Mouse (Mus musculus) neural tube, embryonic 12.5 days (tissue): ENCODE results near the gene Map3k3. TPM values are rescaled to one million over a fixed set of nuclear protein-coding genes. Genes with fewer than 3 reads are reported as not detected.

Experiments used
- ATAC-seq: fragments of 200-750 bp; cut with Nextera tagmentation; 2 replicates; pipeline ENCODE4 v1.8.0; 2017; ENCODE audit warnings: low read depth, mild to moderate bottlenecking, moderate TSS enrichment, moderate library complexity; ENCODE audit not compliant: low FRiP score
- H3K27ac ChIP-seq: fragments of 300-500 bp; sonication (generic); 2 replicates; pipeline ENCODE4 v1.5.1; 2016
- H3K27me3 ChIP-seq: fragments of 300-500 bp; sonication (generic); replicated peaks from 2 replicates; pipeline ENCODE4 v1.6.1; 2016; ENCODE audit warnings: mild to moderate bottlenecking
- H3K36me3 ChIP-seq: fragments of 300-500 bp; sonication (generic); 2 replicates; pipeline ENCODE4 v1.6.1; 2016; ENCODE audit warnings: mild to moderate bottlenecking
- H3K4me1 ChIP-seq: fragments of 300-500 bp; sonication (generic); 2 replicates; pipeline ENCODE4 v1.6.1; 2016
- H3K4me2 ChIP-seq: fragments of 300-500 bp; sonication (generic); replicated peaks from 2 replicates; pipeline ENCODE4 v1.6.1; 2016; ENCODE audit warnings: mild to moderate bottlenecking
- H3K4me3 ChIP-seq: fragments of 300-500 bp; sonication (generic); 2 replicates; pipeline ENCODE4 v1.5.1; 2016
- H3K9ac ChIP-seq: fragments of 300-500 bp; sonication (generic); 2 replicates; pipeline ENCODE4 v1.6.1; 2016; ENCODE audit warnings: mild to moderate bottlenecking
- H3K9me3 ChIP-seq: fragments of 300-500 bp; sonication (generic); 2 replicates; pipeline ENCODE4 v1.6.1; 2016; ENCODE audit warnings: mild to moderate bottlenecking
- WGBS: fragments of 180-500 bp; shearing (Covaris S2); methylation state at CpG from one replicate; pipeline ENCODE4 v1.1.7; 2016; 5-methylcytosine and 5-hydroxymethylcytosine counted together
- polyA plus RNA-seq: library from polyadenylated mRNA; unstranded; fragments of >200 nt; fragmentation: Nextera tagmentation; extraction: Ambion mirVana; gene quantifications from 2 replicates; pipeline ENCODE4 v1.2.1, GENCODE M21; 2016

Map3k3 gene
- polyA plus RNA-seq, 1 experiment from 2014 or later: 24.4 TPM

DNA sequence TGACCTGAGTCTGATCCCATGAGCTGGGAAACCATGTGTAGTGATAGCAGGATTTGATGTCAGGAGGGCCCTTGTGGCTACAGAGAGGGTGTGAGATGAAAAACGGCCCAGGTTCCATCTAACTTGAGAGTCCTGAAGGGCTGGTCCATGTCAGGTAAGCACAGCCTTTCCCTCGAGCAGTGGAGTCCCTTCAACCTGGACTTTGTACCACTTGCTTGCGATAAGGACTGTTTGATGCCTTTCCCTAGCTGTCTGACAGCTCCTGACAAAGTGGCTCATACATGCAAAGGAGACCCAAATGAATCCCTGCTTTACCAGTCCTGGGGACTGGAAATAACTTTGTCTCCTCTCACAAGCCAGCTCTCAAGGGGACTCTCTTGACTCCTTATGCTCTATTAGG, 66.8 kb downstream of the Map3k3 start:
- Histone ChIP-seq H3K4me1 (no peaks in the 10 kb centered on the region; the same call in 1 of the 2 replicates), H3K4me3 (no peak overlapping the region), H3K9me3 (no peaks in the 10 kb centered on the region), H3K27ac (no peak overlapping the region), H3K27me3 (no peaks in the 10 kb centered on the region), H3K9ac (no peak overlapping the region), H3K4me2 (no peak overlapping the region), H3K36me3 (peaks cover 82% of the 10 kb centered on the region)
- no peak for ATAC-seq
- 91% methylated on average over 3 of the region's 3 CpGs for WGBS

DNA sequence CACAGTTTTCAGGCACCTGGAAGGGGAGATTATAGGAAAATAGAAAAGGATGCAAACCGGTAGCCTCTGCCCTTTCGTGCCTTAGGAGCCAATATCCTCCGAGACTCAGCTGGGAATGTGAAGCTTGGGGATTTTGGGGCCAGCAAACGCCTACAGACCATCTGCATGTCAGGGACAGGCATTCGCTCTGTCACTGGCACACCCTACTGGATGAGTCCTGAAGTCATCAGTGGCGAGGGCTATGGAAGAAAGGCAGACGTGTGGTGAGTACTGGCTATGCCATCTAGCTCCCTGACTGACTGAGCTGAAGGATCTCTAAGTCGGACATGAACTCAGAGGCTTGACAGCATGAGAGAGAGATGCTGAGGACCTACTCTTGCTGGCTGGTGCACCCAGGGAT, 67.7 kb downstream of the Map3k3 start:
- no peak overlapping the region for H3K4me2 ChIP-seq
- H3K27me3 ChIP-seq: no peaks in the 10 kb centered on the region
- H3K27ac ChIP-seq: no peak overlapping the region
- no peak overlapping the region for H3K9ac ChIP-seq
- WGBS: 79% methylated on average over 8 of the region's 8 CpGs
- H3K36me3 ChIP-seq: peaks cover 91% of the 10 kb centered on the region
- ATAC-seq: no peak
- peaks cover 2% of the 10 kb centered on the region; the same call in 1 of the 2 replicates for H3K4me1 ChIP-seq
- no peak overlapping the region for H3K4me3 ChIP-seq
- H3K9me3 ChIP-seq: no peaks in the 10 kb centered on the region

DNA sequence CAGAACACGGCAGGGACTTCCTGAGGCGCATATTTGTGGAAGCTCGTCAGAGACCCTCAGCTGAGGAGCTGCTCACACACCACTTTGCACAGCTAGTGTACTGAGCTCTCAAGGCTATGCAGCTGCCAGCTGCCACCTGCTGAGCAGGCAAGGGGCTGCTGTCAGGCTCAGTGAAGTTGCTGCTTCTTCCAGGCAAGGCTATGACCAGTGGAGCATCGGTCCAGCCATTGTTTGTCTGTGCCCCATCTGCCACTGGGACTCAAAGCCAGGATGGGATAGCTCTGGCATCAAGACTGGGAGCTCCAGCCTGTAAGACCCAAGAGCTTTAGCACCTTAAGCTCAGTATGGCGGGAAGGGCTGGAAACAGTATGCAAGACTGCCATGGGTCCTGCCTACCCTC, 69.7 kb downstream of the Map3k3 start:
- Histone ChIP-seq H3K4me3 (no peak overlapping the region), H3K4me2 (no peak overlapping the region), H3K4me1 (peaks cover 20% of the 10 kb centered on the region), H3K36me3 (peaks cover 88% of the 10 kb centered on the region), H3K9ac (no peak overlapping the region), H3K9me3 (no peaks in the 10 kb centered on the region), H3K27me3 (no peaks in the 10 kb centered on the region), H3K27ac (no peak overlapping the region)
- WGBS: 85% methylated on average over 5 of the region's 5 CpGs
- ATAC-seq: no peak

DNA sequence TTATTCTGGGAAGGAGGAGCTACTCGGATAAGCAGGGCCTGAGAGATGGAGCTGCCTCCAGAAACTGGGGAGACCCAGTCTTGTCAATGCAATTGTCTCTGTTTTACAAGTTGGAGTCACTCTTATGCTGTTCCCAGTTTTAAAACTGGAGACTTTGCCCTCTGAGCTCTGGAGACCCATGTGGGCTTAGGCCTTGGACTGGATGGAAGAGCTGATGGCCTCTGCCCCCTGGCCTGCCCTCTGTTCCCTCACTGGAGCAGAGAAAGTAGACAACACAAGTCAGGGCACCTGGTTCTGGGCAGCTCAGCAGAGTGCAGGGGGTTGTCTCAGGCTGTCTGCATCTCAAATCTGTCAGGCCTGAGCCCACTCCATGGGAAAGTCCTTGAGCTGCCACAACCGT, 70.4 kb downstream of the Map3k3 start:
- no peak overlapping the region for H3K9ac ChIP-seq
- H3K9me3 ChIP-seq: no peaks in the 10 kb centered on the region
- H3K36me3 ChIP-seq: peaks cover 81% of the 10 kb centered on the region
- 66% methylated on average over 2 of the region's 2 CpGs for WGBS
- ATAC-seq: no peak
- H3K4me1 ChIP-seq: peaks cover 22% of the 10 kb centered on the region
- no peak overlapping the region for H3K4me3 ChIP-seq
- no peaks in the 10 kb centered on the region for H3K27me3 ChIP-seq
- no peak overlapping the region for H3K27ac ChIP-seq
- no peak overlapping the region for H3K4me2 ChIP-seq

DNA sequence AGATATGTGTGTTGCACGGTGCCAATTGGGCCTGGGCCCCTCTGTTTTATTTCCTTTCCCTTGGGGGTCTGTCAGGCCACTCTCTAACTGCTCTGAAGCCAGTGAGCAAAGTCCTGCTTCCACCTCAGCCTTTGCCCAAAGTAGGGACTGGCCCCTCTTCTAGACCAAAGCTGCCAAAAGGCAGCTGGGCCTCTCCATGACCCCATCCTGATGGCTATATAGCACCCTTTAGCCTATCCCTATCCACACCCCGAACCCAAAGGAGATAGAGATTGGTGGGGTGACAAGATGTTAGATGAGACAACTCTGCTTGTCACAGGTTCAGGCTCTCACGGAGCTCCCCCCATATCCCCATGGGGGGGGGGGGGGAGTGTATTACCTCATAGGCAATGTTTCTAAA, 71.3 kb downstream of the Map3k3 start:
- H3K4me3 ChIP-seq: no peak overlapping the region
- no peaks in the 10 kb centered on the region for H3K9me3 ChIP-seq
- 66% methylated on average over 3 of the region's 3 CpGs for WGBS
- H3K4me2 ChIP-seq: no peak overlapping the region
- no peak overlapping the region for H3K9ac ChIP-seq
- peaks cover 23% of the 10 kb centered on the region for H3K4me1 ChIP-seq
- no peak for ATAC-seq
- no peak overlapping the region for H3K27ac ChIP-seq
- H3K36me3 ChIP-seq: peaks cover 71% of the 10 kb centered on the region
- no peaks in the 10 kb centered on the region for H3K27me3 ChIP-seq

DNA sequence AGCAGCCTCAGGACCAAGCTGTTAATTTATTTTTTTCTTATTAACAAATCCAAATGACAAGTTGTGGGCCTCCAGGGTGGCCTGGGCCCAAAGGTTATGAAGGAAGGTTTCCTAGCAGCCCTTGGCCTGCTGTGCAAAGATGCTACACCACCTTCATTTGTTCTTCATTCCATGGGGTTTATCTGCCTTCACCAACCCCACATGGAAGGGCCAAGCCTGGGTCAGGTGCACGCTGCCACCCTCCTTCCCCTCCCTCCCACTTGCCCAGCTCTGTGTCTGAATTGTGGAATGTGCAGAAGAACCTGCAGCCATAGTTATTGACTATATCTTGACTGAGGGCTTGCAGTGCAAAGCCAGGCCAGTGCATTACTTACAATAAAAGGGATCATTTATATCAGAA, 71.8 kb downstream of the Map3k3 start:
- Histone ChIP-seq H3K9me3 (no peaks in the 10 kb centered on the region), H3K36me3 (peaks cover 66% of the 10 kb centered on the region), H3K27ac (no peak overlapping the region), H3K9ac (no peak overlapping the region), H3K4me1 (peaks cover 28% of the 10 kb centered on the region), H3K4me3 (no peak overlapping the region), H3K27me3 (no peaks in the 10 kb centered on the region), H3K4me2 (no peak overlapping the region)
- ATAC-seq: no peak
- WGBS: 97% methylated on average over 1 of the region's 1 CpGs

DNA sequence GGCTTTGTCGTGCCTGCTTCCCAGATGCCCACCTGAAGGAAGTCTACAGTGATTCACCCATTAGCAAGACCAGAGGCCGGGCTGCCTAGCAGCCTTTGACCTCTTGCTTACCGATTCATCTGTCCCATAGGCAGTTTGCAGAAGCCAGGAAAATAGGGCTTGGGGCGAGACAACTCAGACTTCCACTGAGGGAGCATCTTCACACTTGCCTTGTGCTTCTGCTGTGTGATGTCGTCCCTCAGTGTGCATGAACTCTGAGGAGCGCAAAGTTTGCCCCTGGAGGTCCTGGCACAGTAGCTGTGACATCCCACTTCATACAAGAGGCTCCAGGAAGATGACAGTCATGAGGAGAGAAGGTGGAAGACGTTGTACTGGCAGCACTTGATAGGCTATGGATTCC, 72.7 kb downstream of the Map3k3 start:
- no peak overlapping the region for H3K27ac ChIP-seq
- no peak for ATAC-seq
- H3K9ac ChIP-seq: no peak overlapping the region
- 89% methylated on average over 7 of the region's 7 CpGs for WGBS
- peaks cover 33% of the 10 kb centered on the region for H3K4me1 ChIP-seq
- H3K4me2 ChIP-seq: peak overlapping the region; percentile 91; the same call in 1 of the 2 replicates
- H3K9me3 ChIP-seq: no peaks in the 10 kb centered on the region
- H3K4me3 ChIP-seq: no peak overlapping the region
- H3K27me3 ChIP-seq: no peaks in the 10 kb centered on the region
- H3K36me3 ChIP-seq: peaks cover 57% of the 10 kb centered on the region

DNA sequence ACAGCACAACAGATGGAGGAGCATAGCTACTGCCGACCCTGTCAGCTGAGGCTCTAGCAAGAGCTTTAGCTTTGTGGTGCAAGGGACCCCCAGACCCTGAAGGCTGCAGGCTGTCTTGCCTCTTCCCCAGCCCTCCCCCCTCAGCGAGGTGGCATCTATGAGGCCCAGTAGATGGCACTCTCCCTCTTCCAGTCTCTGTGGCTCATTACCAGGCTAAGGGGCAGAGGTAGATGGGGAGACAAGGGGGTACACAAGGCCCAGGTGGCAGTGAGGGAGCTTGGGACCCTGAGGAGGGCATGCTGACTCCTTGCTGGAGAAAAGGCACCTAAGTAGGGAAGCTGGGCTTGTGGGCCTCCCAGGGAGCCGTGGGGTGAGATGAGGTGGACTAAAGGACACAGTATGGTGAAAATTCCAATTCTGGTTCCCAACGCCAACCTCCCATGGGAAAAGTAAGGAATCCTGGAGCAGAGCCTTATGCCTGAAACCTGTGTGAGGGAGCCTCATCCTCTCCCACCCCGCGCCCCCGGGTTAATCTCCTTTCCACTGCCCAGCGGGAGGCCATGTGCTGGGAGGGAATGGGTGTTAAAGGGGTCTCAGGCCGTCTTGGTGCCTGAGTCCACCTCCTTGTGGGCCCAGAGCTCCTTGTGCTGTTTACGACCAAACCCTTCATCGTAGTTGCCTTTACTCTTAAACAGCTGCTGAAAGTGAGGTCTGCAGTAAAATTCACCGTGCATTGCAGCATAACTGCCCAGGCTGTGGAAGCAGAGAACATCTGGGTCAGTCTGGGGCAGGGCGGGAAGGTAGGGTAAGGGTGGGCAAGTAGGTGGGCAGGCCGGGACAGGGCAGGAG, 73.9 kb downstream of the Map3k3 start:
- peak overlapping the region; percentile 91 for H3K4me2 ChIP-seq
- WGBS: 58% methylated on average over 14 of the region's 14 CpGs
- H3K9ac ChIP-seq: peak overlapping the region; percentile 97
- no peak for ATAC-seq
- H3K36me3 ChIP-seq: peaks cover 53% of the 10 kb centered on the region
- H3K9me3 ChIP-seq: no peaks in the 10 kb centered on the region
- peak overlapping the region; percentile 84 for H3K4me3 ChIP-seq
- peak overlapping the region; percentile 98; the same call in 1 of the 2 replicates for H3K27ac ChIP-seq
- H3K4me1 ChIP-seq: peaks cover 33% of the 10 kb centered on the region
- no peaks in the 10 kb centered on the region for H3K27me3 ChIP-seq

DNA sequence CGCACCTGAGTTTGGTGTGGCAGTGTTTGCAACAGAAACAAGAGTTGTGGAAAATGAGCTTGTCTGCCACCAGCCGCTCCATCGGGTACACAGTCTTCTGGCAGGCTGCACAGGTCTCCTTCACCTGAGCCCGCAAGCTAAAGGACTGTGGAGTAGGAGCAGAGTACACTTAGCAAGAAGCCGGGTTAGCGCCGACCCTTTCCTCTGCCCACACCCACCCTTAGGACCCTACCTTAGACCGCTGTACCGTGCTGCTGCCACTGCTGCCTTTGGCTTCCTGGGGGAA, 74.5 kb downstream of the Map3k3 start:
- peaks cover 54% of the 10 kb centered on the region for H3K36me3 ChIP-seq
- peak; percentile 3; the same call in 1 of the 2 replicates for ATAC-seq

DNA sequence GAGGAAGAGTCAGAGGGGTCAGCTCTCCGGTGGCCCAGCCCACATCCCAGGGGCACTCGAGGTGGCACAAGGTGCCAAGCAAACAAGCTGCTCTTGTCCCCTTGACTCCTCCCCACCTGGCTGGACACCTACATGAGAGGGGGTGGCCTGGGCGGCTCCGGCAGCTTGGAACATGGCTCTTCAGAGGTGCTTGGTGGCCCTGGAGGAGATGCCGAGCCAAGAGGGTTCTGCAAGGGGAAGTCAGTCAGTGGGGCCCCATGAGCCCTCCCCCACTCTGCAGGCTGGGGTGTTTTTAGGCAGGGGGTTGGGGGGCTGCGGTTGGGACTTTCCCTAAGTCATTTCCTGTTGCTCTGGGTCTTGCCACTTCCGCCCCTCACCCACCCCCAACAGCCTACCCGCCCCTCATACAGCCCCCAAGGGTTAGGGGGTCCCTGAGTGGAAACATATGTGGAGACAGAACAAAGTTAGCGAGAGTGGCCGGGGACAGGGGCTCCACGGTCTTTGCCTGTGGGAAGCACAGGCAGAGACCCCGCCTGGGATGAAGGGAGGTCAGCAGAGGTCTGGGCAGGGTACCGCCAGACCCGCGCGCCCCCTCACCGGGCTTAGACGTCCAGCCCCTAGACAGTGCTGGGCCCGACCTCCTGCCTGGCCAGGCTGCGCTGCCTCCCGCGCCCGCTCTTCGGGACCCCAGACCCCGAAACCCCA, 75.0 kb downstream of the Map3k3 start:
- WGBS: 1% methylated on average over 25 of the region's 25 CpGs
- peak overlapping the region; percentile 98 for H3K27ac ChIP-seq
- peak overlapping the region; percentile 84 for H3K4me3 ChIP-seq
- peaks cover 33% of the 10 kb centered on the region for H3K4me1 ChIP-seq
- H3K9ac ChIP-seq: peak overlapping the region; percentile 97
- H3K9me3 ChIP-seq: no peaks in the 10 kb centered on the region
- peaks cover 54% of the 10 kb centered on the region for H3K36me3 ChIP-seq
- no peaks in the 10 kb centered on the region for H3K27me3 ChIP-seq
- ATAC-seq: peak; percentile 56
- H3K4me2 ChIP-seq: peak overlapping the region; percentile 91

More for the DNA sequence above, 74.5 kb downstream of the Map3k3 start:
- Histone ChIP-seq H3K9ac (peak overlapping the region; percentile 97), H3K4me1 (peaks cover 33% of the 10 kb centered on the region), H3K9me3 (no peaks in the 10 kb centered on the region), H3K27ac (0 out of 2 replicates have a peak overlapping the region, but pooled peaks have one; percentile 98), H3K27me3 (no peaks in the 10 kb centered on the region), H3K4me2 (peak overlapping the region; percentile 91), H3K4me3 (peak overlapping the region; percentile 84)
- WGBS: 44% methylated on average over 9 of the region's 9 CpGs

DNA sequence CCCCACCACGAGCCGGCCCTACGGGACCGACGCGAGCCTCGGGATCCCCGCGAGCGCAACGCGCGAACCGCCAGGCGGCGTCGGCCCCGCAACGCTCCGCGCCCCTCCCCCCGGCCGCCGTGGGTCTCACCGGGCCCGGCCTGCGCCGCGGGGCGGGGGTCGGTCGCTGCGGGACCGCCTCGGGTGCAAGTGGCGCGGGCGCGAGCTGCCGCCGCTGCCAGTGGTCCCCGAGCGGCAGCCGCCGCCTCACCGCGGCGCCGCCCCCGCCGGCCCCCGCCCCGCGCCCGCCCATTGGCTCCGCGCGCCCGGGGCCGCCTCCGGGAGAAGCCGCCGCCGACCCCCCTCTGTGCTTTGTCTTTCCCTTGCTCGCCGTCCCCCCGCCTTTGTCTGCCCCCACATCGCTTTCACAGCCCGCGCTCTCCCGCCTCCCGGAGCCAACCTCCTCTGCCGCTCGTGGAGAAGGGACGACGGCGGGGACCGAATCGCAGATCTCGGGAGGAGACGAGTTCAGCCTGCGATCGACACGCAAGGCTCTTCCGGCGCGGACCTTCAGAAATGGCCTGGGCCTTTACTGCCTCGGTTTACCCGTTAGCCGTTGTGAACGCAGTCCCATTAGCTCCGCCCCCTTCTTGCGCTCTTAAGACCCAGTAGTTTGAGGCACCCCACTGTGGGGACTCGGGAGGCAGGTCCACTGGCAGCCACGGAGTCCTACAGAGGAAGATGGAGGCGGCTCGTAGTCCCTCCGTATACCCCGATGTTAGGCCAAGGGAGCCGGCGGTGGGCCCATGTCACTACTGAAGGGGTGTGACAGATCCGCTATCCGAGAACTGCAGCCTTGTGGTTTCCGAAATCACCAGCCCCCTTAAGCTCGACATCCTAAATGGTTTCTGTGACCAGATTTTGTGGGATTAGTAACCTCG, 75.8 kb downstream of the Map3k3 start:
- peak overlapping the region; percentile 98 for H3K27ac ChIP-seq
- WGBS: under 1% methylated on average over 102 of the region's 106 CpGs
- H3K4me1 ChIP-seq: peaks cover 33% of the 10 kb centered on the region
- peak overlapping the region; percentile 91 for H3K4me2 ChIP-seq
- peaks cover 53% of the 10 kb centered on the region for H3K36me3 ChIP-seq
- H3K9me3 ChIP-seq: no peaks in the 10 kb centered on the region
- peak overlapping the region; percentile 84 for H3K4me3 ChIP-seq
- peak overlapping the region; percentile 97 for H3K9ac ChIP-seq
- ATAC-seq: peak; percentile 59
- no peaks in the 10 kb centered on the region for H3K27me3 ChIP-seq
